Mouse (Mus musculus) heart, embryonic 12.5 days (tissue): ENCODE data around the gene Dnajc3. TPM values are rescaled to one million over a fixed set of nuclear protein-coding genes. Genes with fewer than 3 reads are reported as not detected.
"Not testable (repeated sequence)": the region's sequence is repeated elsewhere in the genome, so short reads cannot be mapped to it uniquely, and the experiment has no call there.

Experiments used
- ATAC-seq: fragments of 200-750 bp; cut with Nextera tagmentation; 2 replicates; pipeline ENCODE4 v1.8.0; 2017; ENCODE audit warnings: moderate TSS enrichment, moderate library complexity; ENCODE audit not compliant: insufficient number of reproducible peaks, low FRiP score
- H3K27ac ChIP-seq: fragments of 300-500 bp; sonication (generic); 2 replicates; pipeline ENCODE4 v1.5.1; 2016; ENCODE audit warnings: mild to moderate bottlenecking, moderate library complexity; ENCODE audit not compliant: poor library complexity, severe bottlenecking
- H3K27me3 ChIP-seq: fragments of 300-500 bp; sonication (generic); replicated peaks from 2 replicates; pipeline ENCODE4 v1.6.1; 2016; ENCODE audit warnings: mild to moderate bottlenecking, moderate library complexity
- H3K36me3 ChIP-seq: fragments of 300-500 bp; sonication (generic); 2 replicates; pipeline ENCODE4 v1.6.1; 2016; ENCODE audit warnings: mild to moderate bottlenecking, moderate library complexity
- H3K4me1 ChIP-seq: fragments of 300-500 bp; sonication (generic); replicated peaks from 2 replicates; pipeline ENCODE4 v1.6.1; 2016; ENCODE audit warnings: mild to moderate bottlenecking
- H3K4me2 ChIP-seq: fragments of 300-500 bp; sonication (generic); 2 replicates; pipeline ENCODE4 v1.6.1; 2016; ENCODE audit warnings: mild to moderate bottlenecking, moderate library complexity
- H3K4me3 ChIP-seq: fragments of 300-500 bp; sonication (generic); 2 replicates; pipeline ENCODE4 v1.5.1; 2016; ENCODE audit warnings: mild to moderate bottlenecking
- H3K9ac ChIP-seq: fragments of 300-500 bp; sonication (generic); 2 replicates; pipeline ENCODE4 v1.6.1; 2016; ENCODE audit warnings: mild to moderate bottlenecking, moderate library complexity
- H3K9me3 ChIP-seq: fragments of 300-500 bp; sonication (generic); replicated peaks from 2 replicates; pipeline ENCODE4 v1.6.1; 2016; ENCODE audit warnings: mild to moderate bottlenecking, moderate library complexity
- WGBS: fragments of 180-500 bp; shearing (Covaris S2); methylation state at CpG from one replicate; pipeline ENCODE4 v1.1.7; 2016; 5-methylcytosine and 5-hydroxymethylcytosine counted together
- polyA plus RNA-seq: library from polyadenylated mRNA; unstranded; fragments of >200 nt; fragmentation: Nextera tagmentation; extraction: Ambion mirVana; gene quantifications from 2 replicates; pipeline ENCODE4 v1.2.1, GENCODE M21; 2016

The Dnajc3 gene
- polyA plus RNA-seq, 1 experiment from 2014 or later: 33.1 TPM

DNA sequence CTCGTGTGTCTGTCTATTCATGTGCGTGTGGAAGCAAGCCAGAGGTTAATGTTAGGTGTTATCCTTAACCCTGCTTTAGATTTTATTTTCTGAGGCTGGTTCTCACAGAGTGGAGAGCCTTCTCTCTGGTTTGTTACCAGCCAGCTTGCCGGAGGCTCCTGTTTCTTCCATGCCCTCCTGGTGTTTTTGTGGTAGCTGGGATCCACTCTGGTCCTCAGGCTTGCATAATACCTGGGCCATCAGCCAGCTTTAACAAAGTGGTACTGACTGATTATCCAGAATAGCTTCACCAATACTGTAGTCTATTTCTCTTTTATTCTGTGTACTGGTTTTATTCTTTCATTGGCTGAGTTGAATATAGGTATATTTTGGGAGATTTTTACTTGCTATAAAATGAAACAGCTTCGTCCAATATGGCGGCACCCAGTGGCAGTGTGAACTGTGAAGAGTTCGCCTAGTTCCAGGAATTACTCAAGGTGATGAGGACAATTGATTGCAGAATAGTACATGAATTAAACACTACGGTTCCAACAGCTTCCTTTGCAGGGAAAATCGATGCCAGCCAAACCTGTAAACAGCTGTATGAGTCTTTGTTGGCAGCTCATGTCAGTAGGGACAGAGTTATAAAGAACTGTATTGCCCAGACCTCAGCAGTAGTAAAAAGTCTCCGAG, 14.3 kb downstream of the Dnajc3 start:
- Histone ChIP-seq H3K9me3 (no peaks in the 10 kb centered on the region), H3K27ac (no peak overlapping the region), H3K4me2 (no peak overlapping the region), H3K4me3 (no peak overlapping the region), H3K9ac (no peak overlapping the region), H3K27me3 (no peaks in the 10 kb centered on the region), H3K4me1 (peaks cover 9% of the 10 kb centered on the region), H3K36me3 (peaks cover 36% of the 10 kb centered on the region)
- ATAC-seq: no peak
- WGBS: 94% methylated on average over 9 of the region's 9 CpGs

GRCm38 (mm10) chr14:118958010-118958409, 20.2 kb downstream of the Dnajc3 start:
- Histone ChIP-seq H3K27me3 (no peaks in the 10 kb centered on the region), H3K9me3 (no peaks in the 10 kb centered on the region), H3K27ac (no peak overlapping the region), H3K4me1 (no peaks in the 10 kb centered on the region), H3K4me3 (no peak overlapping the region), H3K4me2 (no peak overlapping the region), H3K9ac (no peak overlapping the region), H3K36me3 (peaks cover 74% of the 10 kb centered on the region)
- WGBS: 76% methylated on average over 3 of the region's 3 CpGs
- ATAC-seq: no peak

- Histone ChIP-seq H3K27ac (no peak overlapping the region), H3K27me3 (no peaks in the 10 kb centered on the region), H3K4me3 (no peak overlapping the region), H3K9me3 (no peaks in the 10 kb centered on the region), H3K36me3 (peaks cover 52% of the 10 kb centered on the region), H3K9ac (no peak overlapping the region), H3K4me2 (no peak overlapping the region), H3K4me1 (no peaks in the 10 kb centered on the region)
- ATAC-seq: no peak
- WGBS: 86% methylated on average over 4 of the region's 4 CpGs
Observed at GRCm38 (mm10) chr14:118965356-118966000, 27.7 kb downstream of the Dnajc3 start.

DNA sequence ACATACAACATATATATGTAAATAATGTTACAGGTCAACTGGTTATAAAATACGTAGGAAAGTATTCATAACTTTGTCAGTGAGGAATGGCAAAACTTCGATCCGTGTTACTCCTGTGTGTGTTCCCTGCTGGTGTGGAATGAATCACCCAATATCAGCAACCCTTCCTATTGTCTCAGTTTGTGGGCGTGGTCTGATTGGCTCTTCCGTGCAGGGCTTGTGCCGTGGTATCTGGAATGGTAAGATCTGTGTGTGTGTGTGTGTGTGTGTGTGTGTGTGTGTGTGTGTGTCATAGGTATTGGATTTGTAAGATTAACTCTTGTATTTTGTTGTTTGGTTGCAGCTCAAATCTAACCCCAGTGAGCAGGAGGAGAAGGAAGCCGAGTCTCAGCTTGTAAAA, 29.9 kb downstream of the Dnajc3 start:
- Histone ChIP-seq H3K4me2 (no peak overlapping the region), H3K9me3 (no peaks in the 10 kb centered on the region), H3K36me3 (peaks cover 53% of the 10 kb centered on the region), H3K27ac (no peak overlapping the region), H3K27me3 (no peaks in the 10 kb centered on the region), H3K4me3 (no peak overlapping the region), H3K9ac (no peak overlapping the region), H3K4me1 (no peaks in the 10 kb centered on the region)
- WGBS: 72% methylated on average over 7 of the region's 7 CpGs
- no peak for ATAC-seq

- 91% methylated on average over 6 of the region's 6 CpGs for WGBS
- H3K9ac ChIP-seq: no peak overlapping the region
- no peak overlapping the region for H3K27ac ChIP-seq
- H3K27me3 ChIP-seq: no peaks in the 10 kb centered on the region
- no peak overlapping the region for H3K4me2 ChIP-seq
- ATAC-seq: no peak
- H3K9me3 ChIP-seq: no peaks in the 10 kb centered on the region
- H3K36me3 ChIP-seq: peaks cover 84% of the 10 kb centered on the region
- H3K4me3 ChIP-seq: no peak overlapping the region
- no peaks in the 10 kb centered on the region for H3K4me1 ChIP-seq
Observed at GRCm38 (mm10) chr14:118972268-118972667, 34.5 kb downstream of the Dnajc3 start.

DNA sequence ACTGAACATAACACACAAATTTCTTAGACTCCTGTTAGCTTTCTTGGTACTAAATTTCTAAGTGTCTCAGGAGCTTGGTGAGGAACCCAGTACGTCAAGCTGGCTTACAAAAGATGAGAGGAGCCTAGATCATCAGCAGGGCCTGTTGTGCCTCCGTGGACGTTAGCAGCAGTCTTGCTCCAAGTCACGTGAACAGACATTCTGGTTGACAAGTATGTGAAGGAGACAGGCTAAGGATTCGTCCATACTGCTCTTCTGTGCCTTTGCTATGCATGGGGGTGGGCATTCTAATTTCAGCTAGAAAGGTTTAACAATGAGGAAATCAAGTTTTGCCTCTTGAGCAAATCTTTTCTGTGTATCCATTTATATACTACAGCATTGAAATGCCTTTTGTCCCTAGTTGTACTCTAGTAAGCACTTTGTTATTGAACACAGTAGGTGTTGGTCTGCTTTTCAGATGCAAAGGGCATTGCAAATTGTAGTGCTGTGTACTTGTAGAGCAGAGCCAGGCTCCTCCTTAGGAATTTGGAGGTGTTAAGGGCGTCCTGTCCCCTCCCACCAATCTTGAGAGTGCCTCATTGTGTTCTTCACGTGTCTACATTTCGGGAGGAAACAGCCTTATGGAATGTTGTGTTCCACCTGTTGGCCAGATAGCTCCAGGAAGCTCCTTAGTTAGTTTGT, 39.5 kb downstream of the Dnajc3 start:
- H3K27me3 ChIP-seq: no peaks in the 10 kb centered on the region
- no peaks in the 10 kb centered on the region for H3K9me3 ChIP-seq
- H3K4me3 ChIP-seq: no peak overlapping the region
- WGBS: 65% methylated on average over 8 of the region's 8 CpGs
- H3K36me3 ChIP-seq: peaks cover 72% of the 10 kb centered on the region
- H3K27ac ChIP-seq: no peak overlapping the region
- ATAC-seq: no peak
- no peak overlapping the region for H3K9ac ChIP-seq
- H3K4me2 ChIP-seq: no peak overlapping the region
- H3K4me1 ChIP-seq: no peaks in the 10 kb centered on the region

DNA sequence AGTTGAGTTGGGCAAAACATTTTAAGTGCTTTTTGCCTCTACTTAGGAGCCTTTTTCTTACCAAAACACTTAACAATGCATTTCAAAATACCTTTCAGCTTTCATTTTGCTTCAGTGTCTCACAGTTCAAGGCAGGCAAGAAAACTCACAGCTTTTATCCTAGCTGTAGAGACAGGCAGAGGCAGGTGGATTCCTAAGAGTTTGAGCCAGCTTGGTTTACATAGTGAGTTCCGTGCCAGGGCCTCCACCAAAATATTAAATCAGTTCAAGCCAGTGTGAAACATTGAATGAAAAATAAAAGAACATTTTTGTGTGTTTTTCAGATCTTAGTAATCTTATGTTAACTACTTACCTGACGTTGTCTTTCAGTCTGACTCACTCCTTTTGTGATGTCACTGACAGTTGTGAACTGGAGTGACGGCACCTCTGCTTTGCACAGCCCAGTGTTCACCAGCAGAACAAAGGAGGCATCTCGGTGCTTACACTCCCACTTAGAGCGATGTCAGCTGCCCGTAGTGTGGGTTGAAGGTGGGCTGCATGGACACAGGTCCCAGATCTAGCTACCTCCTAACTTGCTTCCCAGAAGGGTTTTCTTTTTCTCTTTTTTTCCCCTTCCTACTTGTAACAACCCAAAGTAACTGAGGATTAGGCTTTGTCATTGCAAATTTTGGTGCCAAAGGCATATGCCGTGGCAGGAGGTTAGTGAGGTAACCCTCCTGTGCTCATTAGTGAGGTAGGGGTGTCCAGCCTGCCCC, 42.0 kb downstream of the Dnajc3 start:
- H3K4me2 ChIP-seq: no peak overlapping the region
- WGBS: 78% methylated on average over 7 of the region's 7 CpGs
- no peak overlapping the region for H3K4me3 ChIP-seq
- no peaks in the 10 kb centered on the region for H3K4me1 ChIP-seq
- no peak overlapping the region for H3K9ac ChIP-seq
- no peak for ATAC-seq
- H3K36me3 ChIP-seq: peaks cover 67% of the 10 kb centered on the region
- H3K27me3 ChIP-seq: no peaks in the 10 kb centered on the region
- no peak overlapping the region for H3K27ac ChIP-seq
- no peaks in the 10 kb centered on the region for H3K9me3 ChIP-seq

- Histone ChIP-seq H3K27ac (no peak overlapping the region), H3K4me2 (no peak overlapping the region), H3K36me3 (peaks cover 65% of the 10 kb centered on the region), H3K9ac (no peak overlapping the region), H3K9me3 (no peaks in the 10 kb centered on the region), H3K27me3 (no peaks in the 10 kb centered on the region), H3K4me3 (no peak overlapping the region), H3K4me1 (no peaks in the 10 kb centered on the region)
- ATAC-seq: no peak
- 82% methylated on average over 5 of the region's 5 CpGs for WGBS
Observed at GRCm38 (mm10) chr14:118980358-118980757, 42.6 kb downstream of the Dnajc3 start.

DNA sequence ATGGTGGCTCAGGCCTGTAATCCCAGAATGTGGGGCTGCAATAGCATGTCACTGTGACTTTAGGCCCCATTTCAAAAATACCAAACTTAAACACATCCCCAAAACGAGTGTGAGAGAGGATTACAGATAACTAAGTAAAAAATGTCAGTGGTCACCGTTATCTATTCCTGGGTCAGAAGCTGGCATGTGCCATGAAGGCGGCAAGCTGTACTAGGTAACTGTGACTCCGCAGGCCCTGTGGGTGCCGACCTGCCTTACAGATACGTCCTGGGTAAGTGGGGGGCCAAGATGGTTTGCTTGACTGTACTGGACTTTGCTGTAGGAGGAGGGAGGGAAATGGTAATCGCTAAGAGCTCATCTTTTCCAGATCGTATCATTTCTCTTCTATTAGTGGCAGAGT, 43.1 kb downstream of the Dnajc3 start:
- H3K4me1 ChIP-seq: no peaks in the 10 kb centered on the region
- H3K27me3 ChIP-seq: no peaks in the 10 kb centered on the region
- peaks cover 62% of the 10 kb centered on the region for H3K36me3 ChIP-seq
- H3K9ac ChIP-seq: no peak overlapping the region
- ATAC-seq: no peak
- H3K27ac ChIP-seq: no peak overlapping the region
- no peaks in the 10 kb centered on the region for H3K9me3 ChIP-seq
- no peak overlapping the region for H3K4me3 ChIP-seq
- 78% methylated on average over 8 of the region's 8 CpGs for WGBS
- no peak overlapping the region for H3K4me2 ChIP-seq

DNA sequence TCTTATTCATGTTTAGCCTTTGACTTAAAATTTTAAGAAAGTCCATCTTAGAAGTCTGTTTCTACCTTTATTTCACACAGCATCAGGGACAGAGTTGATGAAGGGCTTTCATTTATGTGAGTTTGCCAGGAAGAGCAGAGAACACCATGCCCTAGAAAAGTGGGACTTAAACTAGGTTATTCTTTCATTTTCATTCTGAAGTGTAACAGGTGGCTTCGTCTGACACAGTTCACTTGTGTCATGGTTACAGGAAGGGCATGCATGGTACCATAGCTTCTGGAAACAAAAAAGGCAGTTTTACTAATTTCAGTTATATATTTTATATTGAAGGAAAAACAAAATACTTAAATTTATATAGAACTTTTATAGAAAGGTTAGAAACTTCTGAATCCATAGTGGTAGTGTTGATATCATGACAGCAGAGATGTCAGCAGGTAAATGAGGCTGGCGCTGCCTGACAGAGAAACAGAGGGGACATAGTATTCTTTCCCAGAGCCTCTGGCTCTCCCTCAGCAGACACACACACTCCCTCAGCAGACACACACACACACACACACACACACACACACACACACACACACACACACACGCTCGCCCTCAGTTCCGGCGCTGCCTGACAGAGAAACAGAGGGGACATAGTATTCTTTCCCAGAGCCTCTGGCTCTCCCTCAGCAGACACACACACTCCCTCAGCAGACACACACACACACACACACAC, 44.1 kb downstream of the Dnajc3 start:
- not testable (repeated sequence) for H3K4me2 ChIP-seq, ATAC-seq, H3K9ac ChIP-seq, H3K4me1 ChIP-seq, H3K4me3 ChIP-seq, H3K27me3 ChIP-seq, H3K27ac ChIP-seq, H3K9me3 ChIP-seq
- peaks cover 53% of the 10 kb centered on the region for H3K36me3 ChIP-seq
- 72% methylated on average over 4 of the region's 6 CpGs for WGBS
